Mouse (Mus musculus) mouse trophoblast stem cell (cell line): Measurements from ENCODE around the gene Trpv6.

Experiments
- in situ Hi-C, 2 experiments: fragments of 300-500 bp; cut with MseI, MboI; formaldehyde crosslinking; loops; 2 replicates in 1 of 2; 3 replicates in 1 of 2; pipeline ENCODE4 v1.15.1; 2025

Trpv6 gene

DNA sequence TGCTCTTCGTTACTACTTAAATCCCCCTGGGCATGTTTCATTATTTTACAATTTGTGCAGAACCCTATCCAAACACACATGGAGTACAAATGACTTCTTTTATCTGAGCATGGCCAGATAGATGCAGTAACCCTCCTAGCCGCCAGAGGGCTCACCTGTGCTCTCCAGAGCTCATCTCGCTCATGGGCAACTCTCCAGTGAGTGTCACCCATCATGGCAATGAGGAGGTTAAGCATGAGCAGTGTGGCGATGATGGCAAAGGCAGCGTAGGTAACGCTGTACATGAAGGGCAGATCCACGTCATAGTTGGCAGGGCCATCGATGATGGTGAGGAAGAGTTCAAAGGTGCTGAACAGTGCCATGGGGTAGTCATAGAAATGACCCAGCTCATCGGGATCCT is 13.5 kb downstream of the Trpv6 start:
- in situ Hi-C loops, result loop anchor here in 1 of 2 experiments (10.0 kb wide), 1 partner anchor 82 kb away; the partner anchor contains the start of gene Kel

DNA sequence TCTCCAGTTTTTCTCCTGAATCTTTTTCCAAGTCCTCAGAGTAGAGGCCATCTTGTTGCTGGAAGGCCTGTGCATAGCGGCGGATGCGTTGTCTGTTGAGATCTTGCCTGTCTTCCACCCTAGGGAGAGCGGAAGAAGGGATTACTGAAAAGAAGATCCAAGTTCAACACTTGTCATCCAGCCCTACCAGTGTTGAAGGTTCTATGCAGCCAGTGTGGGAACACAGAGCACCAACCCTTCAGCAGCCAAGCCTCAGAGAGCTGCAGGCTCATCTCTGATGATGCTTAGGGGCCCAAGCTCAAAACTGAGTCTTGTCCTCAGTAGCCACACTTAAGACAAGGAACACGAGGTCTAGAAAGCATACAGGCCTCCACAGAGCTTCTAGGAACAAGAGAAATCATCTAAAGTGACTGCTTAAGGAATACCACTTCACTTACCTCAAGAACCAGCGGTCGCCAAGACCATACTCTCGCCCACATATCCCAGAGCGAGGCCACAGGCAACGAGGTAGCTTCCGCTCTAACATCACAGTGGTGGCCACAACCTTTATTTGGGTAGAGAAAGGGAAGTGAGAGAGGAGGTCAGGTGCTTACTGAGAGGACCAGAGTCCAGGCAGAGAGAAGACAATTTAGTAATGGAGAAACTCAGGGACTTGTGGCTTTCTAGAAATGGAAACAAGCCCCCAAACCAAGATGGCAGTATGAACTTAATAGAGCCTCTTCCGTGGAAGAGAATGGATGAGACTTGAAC is 14.8 kb downstream of the Trpv6 start:
- in situ Hi-C loops, result loop anchor here in 1 of 2 experiments (10.0 kb wide), 1 partner anchor 83 kb away; the partner anchor contains the start of gene Kel

- in situ Hi-C loops, result loop anchor here in 1 of 2 experiments (10.0 kb wide), 1 partner anchor 85 kb away; the partner anchor contains the start of gene Kel
These were observed 15.9 kb downstream of the Trpv6 start for GRCm38 (mm10) chr6:41620173-41620798.

- in situ Hi-C loops, result no loop called here
These were observed 28.6 kb downstream of the Trpv6 start for GRCm38 (mm10) chr6:41607637-41608036.

DNA sequence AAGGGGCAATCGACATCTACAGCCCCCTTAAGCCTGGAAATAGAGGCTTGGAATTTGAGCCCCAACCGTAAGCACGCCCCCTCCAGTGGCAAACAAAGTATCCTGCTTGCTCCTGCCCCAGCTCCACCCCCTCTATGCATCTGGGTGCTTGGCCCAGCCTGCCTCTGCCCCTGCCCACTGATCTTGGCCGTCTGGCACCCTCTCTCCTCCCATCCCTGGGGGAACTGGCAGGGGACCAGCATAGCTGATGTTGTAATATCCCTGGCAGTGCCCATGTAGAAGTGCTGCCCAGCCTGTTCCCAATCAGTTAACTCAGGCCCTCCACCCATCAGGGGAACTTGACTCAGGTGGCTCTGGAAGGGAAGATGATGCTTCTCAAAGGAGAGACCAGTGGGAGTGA is 30.0 kb downstream of the Trpv6 start:
- in situ Hi-C loops, result no loop called here

DNA sequence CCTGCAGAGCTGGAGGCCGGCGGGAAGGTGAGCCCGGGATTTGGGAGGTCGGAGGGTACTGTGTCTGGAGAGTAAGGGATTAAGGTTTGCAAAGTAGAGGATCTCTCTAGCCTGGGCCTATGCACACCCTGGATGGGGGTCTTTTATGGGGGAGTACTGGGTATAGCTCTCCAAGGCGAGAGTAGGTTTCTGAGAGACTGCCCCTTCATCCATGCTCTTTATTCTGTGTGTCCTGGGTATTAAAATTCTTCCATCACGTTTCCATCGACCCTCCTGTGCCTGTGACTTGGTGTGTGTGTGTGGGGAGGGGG is 30.5 kb downstream of the Trpv6 start:
- in situ Hi-C loops, result no loop called here

- in situ Hi-C loops, result no loop called here
These were observed 31.0 kb downstream of the Trpv6 start, which contains the start of gene Ephb6 for GRCm38 (mm10) chr6:41605061-41605793. TSS of gene Ephb6 (plus strand) at chr6:41605482.

GRCm38 (mm10) chr6:41604401-41605050 is 31.7 kb downstream of the Trpv6 start:
- in situ Hi-C loops, result no loop called here

GRCm38 (mm10) chr6:41582189-41582588 is 54.0 kb downstream of the Trpv6 start:
- in situ Hi-C loops, result no loop called here

DNA sequence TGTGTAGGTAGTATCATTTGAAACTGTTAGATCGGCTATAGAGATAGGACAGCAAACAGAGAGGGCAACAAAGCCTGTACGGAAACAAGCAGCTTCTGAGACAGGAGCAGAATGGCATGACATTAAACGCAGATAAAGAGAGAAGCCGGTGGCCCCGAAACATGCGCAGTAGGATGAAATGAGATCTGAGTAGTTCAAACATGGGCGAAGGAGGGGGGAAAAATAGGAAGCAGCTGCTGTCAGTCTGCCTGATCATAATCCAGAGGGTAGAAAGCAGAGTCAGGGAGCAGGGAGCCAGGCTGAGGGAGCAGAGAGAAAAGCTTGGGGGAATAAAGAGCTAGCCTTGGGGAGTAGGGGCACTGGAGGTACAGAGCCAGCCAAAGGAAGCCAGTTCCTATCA is 54.9 kb downstream of the Trpv6 start:
- in situ Hi-C loops, result no loop called here

GRCm38 (mm10) chr6:41577297-41577696 is 58.9 kb downstream of the Trpv6 start:
- in situ Hi-C loops, result no loop called here

GRCm38 (mm10) chr6:41576526-41577097 is 59.6 kb downstream of the Trpv6 start:
- in situ Hi-C loops, result no loop called here
